Mouse (Mus musculus): Measurements from ENCODE around the gene Ets1. TPM values are rescaled to one million over a fixed set of nuclear protein-coding genes. Genes with fewer than 3 reads are reported as not detected.
A peak's percentile ranks its signal among the peaks of the same experiment; 100 is the strongest.

Ets1 gene
- 21.1 and 22.1 TPM in 2 replicates for polyA plus RNA-seq (2016; fragmentation: Nextera tagmentation; extraction: Ambion mirVana)

DNA sequence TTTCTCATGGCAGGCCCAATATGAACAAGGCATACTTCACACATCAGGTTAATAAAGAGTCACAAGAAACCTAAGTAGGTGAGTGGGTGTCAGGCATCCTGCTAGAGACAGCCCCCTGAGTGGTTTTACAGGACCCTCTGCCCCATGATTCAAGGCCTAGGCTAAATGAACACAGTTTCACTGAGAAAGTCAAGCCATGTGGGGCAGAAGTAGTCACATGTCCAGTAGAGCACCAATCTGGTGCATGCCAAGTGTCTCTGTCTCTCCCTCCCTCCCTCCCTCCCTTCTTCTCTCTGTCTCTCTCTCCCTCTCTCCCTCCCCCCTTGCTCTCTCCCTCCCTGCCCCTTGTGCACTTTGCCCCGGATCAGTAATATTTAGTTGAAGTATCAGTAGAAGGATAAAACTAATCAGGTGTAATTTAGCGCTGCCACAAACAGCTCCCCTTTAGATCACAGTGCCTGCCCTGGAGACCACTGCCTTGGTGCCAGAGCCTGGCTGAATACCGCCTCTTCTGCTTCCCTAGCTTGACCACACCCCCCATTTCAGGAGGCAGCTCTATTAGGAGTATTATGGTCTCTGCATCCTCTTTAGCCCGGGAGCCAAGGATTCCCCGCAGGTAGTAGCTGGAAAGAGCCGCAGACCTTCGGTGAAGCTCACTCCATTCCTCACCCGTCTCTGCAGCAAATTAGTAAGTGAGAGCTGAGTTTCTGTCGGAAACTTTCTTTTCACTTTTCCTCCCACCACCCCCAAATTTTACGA, at the start of gene Ets1:
Ets1 (plus strand) TSS at position 595 of the 759 bp plus-strand sequence.
- no peak within 1 kb of the TSS for H3K27ac ChIP-seq
- H3K9ac ChIP-seq = no peak within 1 kb of the TSS
- H3K4me2 ChIP-seq = 0 out of 2 replicates have a peak within 1 kb of the TSS, but pooled peaks have one; percentile 26
- 2% methylated on average over 10 of the region's 10 CpGs for WGBS
- H3K36me3 ChIP-seq (replicated peaks) = no peaks in the 10 kb centered on the region
- H3K4me3 ChIP-seq (replicated peaks) = no peak within 1 kb of the TSS
- no peak for ATAC-seq (ENCODE audit: low FRiP score)
- H3K4me1 ChIP-seq = peaks cover 5% of the 10 kb centered on the region; the same call in 1 of the 2 replicates
- H3K27me3 ChIP-seq = peaks cover 66% of the 10 kb centered on the region
- no peaks in the 10 kb centered on the region for H3K9me3 ChIP-seq

- no peak overlapping the region for H3K27ac ChIP-seq
- H3K9me3 ChIP-seq = no peaks in the 10 kb centered on the region
- no peak overlapping the region for H3K4me2 ChIP-seq
- ATAC-seq (ENCODE audit: low FRiP score) = peak; percentile 69; the same call in 1 of the 2 replicates
- H3K27me3 ChIP-seq = peaks cover 66% of the 10 kb centered on the region
- H3K4me3 ChIP-seq (replicated peaks) = no peak overlapping the region
- H3K9ac ChIP-seq = no peak overlapping the region
- peaks cover 8% of the 10 kb centered on the region for H3K4me1 ChIP-seq
- WGBS = 10% methylated on average over 8 of the region's 8 CpGs
- H3K36me3 ChIP-seq (replicated peaks) = no peaks in the 10 kb centered on the region
These were observed 46.1 kb upstream of the Ets1 start for GRCm38 (mm10) chr9:32589900-32590299.

GRCm38 (mm10) chr9:32590571-32590970, 45.5 kb upstream of the Ets1 start:
- Histone ChIP-seq H3K9me3 (no peaks in the 10 kb centered on the region), H3K27ac (no peak overlapping the region), H3K27me3 (peaks cover 70% of the 10 kb centered on the region), H3K4me2 (no peak overlapping the region), H3K9ac (no peak overlapping the region), H3K36me3 (replicated peaks) (no peaks in the 10 kb centered on the region), H3K4me1 (peaks cover 8% of the 10 kb centered on the region), H3K4me3 (replicated peaks) (no peak overlapping the region)
- no peak for ATAC-seq (ENCODE audit: low FRiP score)
- WGBS = 52% methylated on average over 5 of the region's 5 CpGs

DNA sequence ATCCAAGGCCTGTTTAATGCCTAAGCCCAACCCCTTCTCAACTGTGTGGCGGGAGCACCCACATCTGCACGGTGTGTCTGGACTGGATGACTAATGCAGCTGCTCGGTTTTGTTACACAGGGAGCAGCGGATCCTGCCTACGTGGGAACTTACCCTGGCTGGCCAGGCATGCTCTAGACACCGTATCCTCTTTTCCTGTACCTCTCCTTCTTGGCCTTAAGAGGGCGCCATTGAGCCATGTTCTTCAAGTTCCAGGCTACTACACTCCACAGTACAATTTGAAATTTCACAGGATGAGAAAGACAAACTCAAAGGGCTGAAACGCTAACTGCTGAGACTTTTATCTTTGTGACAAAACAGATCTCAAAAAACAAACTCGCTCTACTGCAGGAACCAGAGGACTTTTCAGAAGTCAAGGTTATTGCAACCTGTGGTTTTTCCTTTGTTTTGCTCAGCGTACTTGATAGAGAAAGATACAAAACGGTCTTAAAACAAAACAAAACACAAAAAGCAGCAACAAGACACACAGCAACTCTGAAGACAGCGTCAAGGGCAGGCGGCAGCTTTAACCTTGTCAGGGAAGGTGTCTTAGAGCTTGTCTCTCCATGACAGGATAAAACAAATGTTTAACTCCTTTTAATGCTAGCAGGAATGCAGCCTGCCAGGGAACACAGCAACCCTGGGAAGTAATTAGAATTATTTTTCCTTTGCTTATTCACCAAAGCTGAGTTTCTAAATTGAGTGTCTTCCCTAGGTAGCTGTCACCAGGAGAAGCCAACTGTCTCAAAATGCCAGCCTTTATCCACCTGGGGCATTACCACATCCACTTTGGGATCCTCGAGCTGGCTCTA, 44.1 kb upstream of the Ets1 start:
- Histone ChIP-seq H3K4me3 (replicated peaks) (no peak overlapping the region), H3K36me3 (replicated peaks) (no peaks in the 10 kb centered on the region), H3K27ac (no peak overlapping the region), H3K9me3 (no peaks in the 10 kb centered on the region), H3K9ac (no peak overlapping the region), H3K4me1 (peaks cover 8% of the 10 kb centered on the region), H3K4me2 (no peak overlapping the region), H3K27me3 (peaks cover 63% of the 10 kb centered on the region)
- WGBS = 11% methylated on average over 14 of the region's 14 CpGs
- peak; percentile 83 for ATAC-seq (ENCODE audit: low FRiP score)

- no peak overlapping the region for H3K9ac ChIP-seq
- ATAC-seq (ENCODE audit: low FRiP score) = no peak
- H3K4me2 ChIP-seq = no peak overlapping the region
- no peaks in the 10 kb centered on the region for H3K9me3 ChIP-seq
- H3K4me3 ChIP-seq (replicated peaks) = no peak overlapping the region
- no peak overlapping the region for H3K27ac ChIP-seq
- peaks cover 8% of the 10 kb centered on the region for H3K4me1 ChIP-seq
- 5% methylated on average over 2 of the region's 2 CpGs for WGBS
- no peaks in the 10 kb centered on the region for H3K36me3 ChIP-seq (replicated peaks)
- peaks cover 58% of the 10 kb centered on the region for H3K27me3 ChIP-seq
These were observed 43.5 kb upstream of the Ets1 start for GRCm38 (mm10) chr9:32592583-32592890.

DNA sequence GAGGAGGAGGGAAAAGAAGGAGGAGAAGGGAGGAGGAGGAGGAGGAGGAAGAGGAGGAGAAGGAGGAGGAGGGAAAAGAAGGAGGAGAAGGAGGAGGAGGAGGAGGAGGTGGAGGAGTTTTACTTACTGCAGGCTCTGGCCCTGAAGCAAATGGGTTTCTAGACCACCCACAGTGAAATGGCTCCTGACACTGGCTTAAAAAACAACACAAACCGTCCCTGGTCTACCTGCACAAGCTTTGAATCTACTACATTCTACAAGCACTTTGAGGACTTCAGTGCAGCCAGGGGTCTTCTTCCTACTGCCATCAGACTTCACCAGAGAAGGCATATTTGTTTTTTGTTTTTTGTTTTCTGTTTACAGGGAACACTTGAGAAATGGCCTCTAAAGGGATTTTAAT, 42.2 kb upstream of the Ets1 start:
- no peak overlapping the region for H3K4me2 ChIP-seq
- no peak overlapping the region for H3K9ac ChIP-seq
- 0% methylated on average over 1 of the region's 1 CpGs for WGBS
- peaks cover 8% of the 10 kb centered on the region for H3K4me1 ChIP-seq
- ATAC-seq (ENCODE audit: low FRiP score) = no peak
- no peak overlapping the region for H3K27ac ChIP-seq
- peaks cover 46% of the 10 kb centered on the region for H3K27me3 ChIP-seq
- no peaks in the 10 kb centered on the region for H3K36me3 ChIP-seq (replicated peaks)
- no peak overlapping the region for H3K4me3 ChIP-seq (replicated peaks)
- no peaks in the 10 kb centered on the region for H3K9me3 ChIP-seq

DNA sequence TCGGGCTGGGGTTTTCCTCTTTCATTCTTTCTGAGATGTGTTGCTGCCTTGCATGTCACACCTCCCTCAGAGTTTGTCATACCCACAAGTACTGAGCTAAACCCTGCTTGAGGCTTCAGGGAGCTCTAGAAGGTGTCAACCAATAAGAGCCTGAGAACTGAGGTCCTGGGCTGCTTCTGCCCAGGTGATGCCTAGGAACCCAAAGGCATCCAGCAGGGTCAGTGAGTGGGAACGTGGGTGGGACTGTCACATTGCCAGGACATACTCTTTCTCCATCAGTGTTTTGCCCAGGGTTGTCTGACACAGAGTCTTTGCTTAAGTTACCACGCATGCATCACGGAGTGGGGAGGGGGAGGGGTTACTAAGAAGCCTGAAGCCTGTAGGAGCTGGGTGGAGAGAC, 41.7 kb upstream of the Ets1 start:
- no peak overlapping the region for H3K4me3 ChIP-seq (replicated peaks)
- no peak overlapping the region for H3K9ac ChIP-seq
- H3K4me2 ChIP-seq = no peak overlapping the region
- H3K4me1 ChIP-seq = peaks cover 8% of the 10 kb centered on the region
- no peaks in the 10 kb centered on the region for H3K36me3 ChIP-seq (replicated peaks)
- ATAC-seq (ENCODE audit: low FRiP score) = no peak
- peaks cover 45% of the 10 kb centered on the region for H3K27me3 ChIP-seq
- 43% methylated on average over 4 of the region's 4 CpGs for WGBS
- H3K9me3 ChIP-seq = no peaks in the 10 kb centered on the region
- no peak overlapping the region for H3K27ac ChIP-seq

GRCm38 (mm10) chr9:32595076-32595820, 40.8 kb upstream of the Ets1 start:
- Histone ChIP-seq H3K27ac (no peak overlapping the region), H3K4me2 (no peak overlapping the region), H3K36me3 (replicated peaks) (no peaks in the 10 kb centered on the region), H3K9me3 (no peaks in the 10 kb centered on the region), H3K27me3 (peaks cover 41% of the 10 kb centered on the region), H3K9ac (no peak overlapping the region), H3K4me1 (peaks cover 8% of the 10 kb centered on the region), H3K4me3 (replicated peaks) (no peak overlapping the region)
- 62% methylated on average over 7 of the region's 7 CpGs for WGBS
- no peak for ATAC-seq (ENCODE audit: low FRiP score)

DNA sequence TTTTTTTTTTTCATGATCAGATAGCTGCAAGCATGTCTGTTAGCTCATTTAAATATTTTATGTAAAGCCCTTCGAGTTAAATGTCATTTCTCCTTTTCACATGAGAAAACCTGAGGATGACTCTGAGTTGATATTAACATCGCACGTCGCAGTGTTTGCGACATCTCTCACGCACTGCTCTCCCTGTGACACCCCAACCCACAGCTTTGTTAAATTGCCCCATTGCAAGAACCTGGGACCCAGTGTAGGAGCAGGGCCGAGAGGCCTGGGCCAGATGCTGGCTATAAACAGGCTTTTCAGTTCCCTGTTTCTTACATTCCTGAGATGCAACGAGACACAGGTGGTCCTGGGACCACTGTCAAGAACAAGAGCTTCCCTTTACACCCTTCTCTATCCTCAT, 39.7 kb upstream of the Ets1 start:
- Histone ChIP-seq H3K27ac (no peak overlapping the region), H3K9me3 (no peaks in the 10 kb centered on the region), H3K4me2 (no peak overlapping the region), H3K4me1 (peaks cover 8% of the 10 kb centered on the region), H3K4me3 (replicated peaks) (no peak overlapping the region), H3K9ac (no peak overlapping the region), H3K27me3 (peaks cover 32% of the 10 kb centered on the region), H3K36me3 (replicated peaks) (no peaks in the 10 kb centered on the region)
- no peak for ATAC-seq (ENCODE audit: low FRiP score)
- 85% methylated on average over 8 of the region's 8 CpGs for WGBS

DNA sequence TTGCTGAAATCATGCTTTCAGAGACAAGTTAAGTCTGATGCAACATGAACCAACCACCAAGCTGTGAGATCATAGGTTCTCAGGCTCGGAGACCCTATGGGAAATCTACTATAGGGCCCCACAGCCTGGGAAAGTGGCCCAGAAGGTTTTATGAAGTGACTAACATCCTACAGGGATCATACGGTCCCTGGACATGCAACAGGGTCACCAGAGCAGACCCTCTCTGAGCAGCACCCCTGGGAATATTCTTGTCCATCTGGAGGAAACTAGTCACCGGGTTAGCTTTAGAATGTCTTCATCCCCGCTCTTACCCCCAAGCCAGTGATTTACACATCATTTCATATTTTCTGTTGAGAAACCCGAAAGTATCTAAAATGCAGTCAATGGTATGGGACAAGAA, 34.1 kb upstream of the Ets1 start:
- peaks cover 13% of the 10 kb centered on the region for H3K27me3 ChIP-seq
- H3K36me3 ChIP-seq (replicated peaks) = no peaks in the 10 kb centered on the region
- no peak for ATAC-seq (ENCODE audit: low FRiP score)
- 88% methylated on average over 5 of the region's 5 CpGs for WGBS
- H3K9me3 ChIP-seq = no peaks in the 10 kb centered on the region
- H3K9ac ChIP-seq = no peak overlapping the region
- H3K27ac ChIP-seq = no peak overlapping the region
- H3K4me2 ChIP-seq = no peak overlapping the region
- H3K4me3 ChIP-seq (replicated peaks) = no peak overlapping the region
- no peaks in the 10 kb centered on the region for H3K4me1 ChIP-seq

GRCm38 (mm10) chr9:32603097-32603496, 32.9 kb upstream of the Ets1 start:
- no peaks in the 10 kb centered on the region for H3K36me3 ChIP-seq (replicated peaks)
- H3K27ac ChIP-seq = no peak overlapping the region
- no peak overlapping the region for H3K4me3 ChIP-seq (replicated peaks)
- peaks cover 24% of the 10 kb centered on the region for H3K27me3 ChIP-seq
- no peak for ATAC-seq (ENCODE audit: low FRiP score)
- 91% methylated on average over 7 of the region's 7 CpGs for WGBS
- H3K4me2 ChIP-seq = no peak overlapping the region
- no peaks in the 10 kb centered on the region for H3K9me3 ChIP-seq
- H3K9ac ChIP-seq = no peak overlapping the region
- H3K4me1 ChIP-seq = peaks cover 3% of the 10 kb centered on the region; the same call in 1 of the 2 replicates

GRCm38 (mm10) chr9:32607218-32607617, 28.8 kb upstream of the Ets1 start:
- peaks cover 3% of the 10 kb centered on the region; the same call in 1 of the 2 replicates for H3K4me1 ChIP-seq
- no peak overlapping the region for H3K9ac ChIP-seq
- H3K27ac ChIP-seq = no peak overlapping the region
- 32% methylated on average over 7 of the region's 7 CpGs for WGBS
- no peak overlapping the region for H3K4me2 ChIP-seq
- no peaks in the 10 kb centered on the region for H3K36me3 ChIP-seq (replicated peaks)
- no peaks in the 10 kb centered on the region for H3K9me3 ChIP-seq
- no peak for ATAC-seq (ENCODE audit: low FRiP score)
- no peak overlapping the region for H3K4me3 ChIP-seq (replicated peaks)
- peaks cover 47% of the 10 kb centered on the region for H3K27me3 ChIP-seq
